12 mouse cellular contexts compared by ENCODE assay signal in genomic region chr1:126027536-126027935, GRCm38 (mm10).
"Had no signal": no experiment of that assay in that cellular context is flagged by ENCODE, and none has a peak within 500 bp of the region (broad histone marks: within the 10 kb centered on the region; RNA-seq: fewer than 3 reads in every experiment).

No protein-coding gene starts in this region.

- DNase-seq: retina, postnatal 1 day; right cerebral cortex, adult 18-20 months; right cerebral cortex, postnatal 14 days; right cerebral cortex, postnatal 25 days; right cerebral cortex, postnatal 4 days; spleen, adult 18-20 months; thymus, adult 18-20 months; thymus, adult 2 months; thymus, postnatal 14 days; thymus, postnatal 25 days; thymus, postnatal 36 days; thymus, postnatal 4 days had no signal
